Mouse (Mus musculus) kidney, embryonic 15.5 days (tissue): ENCODE results near the gene Gm15448. TPM values are rescaled to one million over a fixed set of nuclear protein-coding genes. Genes with fewer than 3 reads are reported as not detected.
"Not testable (repeated sequence)": the region's sequence is repeated elsewhere in the genome, so short reads cannot be mapped to it uniquely, and the experiment has no call there.

Experiments
- ATAC-seq: fragments of 200-750 bp; cut with Nextera tagmentation; replicated peaks from 2 replicates; pipeline ENCODE4 v1.8.0; 2017; ENCODE audit warnings: moderate TSS enrichment; ENCODE audit not compliant: low FRiP score
- H3K27ac ChIP-seq: fragments of 300-500 bp; sonication (generic); 2 replicates; pipeline ENCODE4 v1.5.1; 2015; ENCODE audit warnings: mild to moderate bottlenecking, inconsistent platforms
- H3K27me3 ChIP-seq: fragments of 300-500 bp; sonication (generic); 2 replicates; pipeline ENCODE4 v1.6.1; 2015; ENCODE audit warnings: inconsistent platforms
- H3K36me3 ChIP-seq: fragments of 300-500 bp; sonication (generic); 2 replicates; pipeline ENCODE4 v1.6.1; 2015; ENCODE audit warnings: inconsistent platforms
- H3K4me1 ChIP-seq: fragments of 300-500 bp; sonication (generic); 2 replicates; pipeline ENCODE4 v1.6.1; 2015; ENCODE audit warnings: inconsistent platforms
- H3K4me2 ChIP-seq: fragments of 300-500 bp; sonication (generic); 2 replicates; pipeline ENCODE4 v1.6.1; 2015; ENCODE audit warnings: moderate library complexity, mild to moderate bottlenecking, inconsistent platforms
- H3K4me3 ChIP-seq: fragments of 300-500 bp; sonication (generic); replicated peaks from 2 replicates; pipeline ENCODE4 v1.5.1; 2015; ENCODE audit warnings: mild to moderate bottlenecking, inconsistent platforms
- H3K9ac ChIP-seq: fragments of 300-500 bp; sonication (generic); 2 replicates; pipeline ENCODE4 v1.6.1; 2015; ENCODE audit warnings: mild to moderate bottlenecking, inconsistent platforms
- H3K9me3 ChIP-seq: fragments of 300-500 bp; sonication (generic); replicated peaks from 2 replicates; pipeline ENCODE4 v1.6.1; 2016; ENCODE audit warnings: inconsistent platforms
- WGBS: fragments of 180-500 bp; shearing (Covaris S2); methylation state at CpG from one replicate; pipeline ENCODE4 v1.1.7; 2015; ENCODE audit warnings: mixed read lengths; 5-methylcytosine and 5-hydroxymethylcytosine counted together
- polyA plus RNA-seq: library from polyadenylated mRNA; unstranded; fragments of >200 nt; fragmentation: Nextera tagmentation; extraction: Ambion mirVana; gene quantifications from 2 replicates; pipeline ENCODE4 v1.2.1, GENCODE M21; 2015

The Gm15448 gene
- polyA plus RNA-seq: not detected in 2 replicates

GRCm38 (mm10) chr7:3825599-3825998, at the start of gene Gm15448:
Gene Gm15448 (minus strand): TSS chr7:3825687.
- H3K27me3 ChIP-seq, H3K9me3 ChIP-seq, H3K4me1 ChIP-seq, ATAC-seq, H3K36me3 ChIP-seq, H3K27ac ChIP-seq, H3K9ac ChIP-seq, H3K4me2 ChIP-seq, H3K4me3 ChIP-seq: not testable (repeated sequence)
- 50% methylated on average over 1 of the region's 3 CpGs for WGBS

- H3K9ac ChIP-seq, ATAC-seq, H3K4me1 ChIP-seq, H3K27ac ChIP-seq, H3K9me3 ChIP-seq, H3K4me2 ChIP-seq, H3K36me3 ChIP-seq, H3K27me3 ChIP-seq, H3K4me3 ChIP-seq: not testable (repeated sequence)
- WGBS: no CpG with 5 or more reads among the region's 1 CpGs
Observed at GRCm38 (mm10) chr7:3875032-3875431, 49.5 kb upstream of the Gm15448 start.

GRCm38 (mm10) chr7:3844951-3845350, 19.5 kb upstream of the Gm15448 start, which contains the start of gene Pira2:
Gene Pira2 (minus strand): TSS chr7:3845051.
- not testable (repeated sequence) for H3K27ac ChIP-seq, H3K9ac ChIP-seq, H3K36me3 ChIP-seq, ATAC-seq, H3K9me3 ChIP-seq, H3K27me3 ChIP-seq, H3K4me1 ChIP-seq, H3K4me2 ChIP-seq, H3K4me3 ChIP-seq
- no CpG with 5 or more reads among the region's 2 CpGs for WGBS

DNA sequence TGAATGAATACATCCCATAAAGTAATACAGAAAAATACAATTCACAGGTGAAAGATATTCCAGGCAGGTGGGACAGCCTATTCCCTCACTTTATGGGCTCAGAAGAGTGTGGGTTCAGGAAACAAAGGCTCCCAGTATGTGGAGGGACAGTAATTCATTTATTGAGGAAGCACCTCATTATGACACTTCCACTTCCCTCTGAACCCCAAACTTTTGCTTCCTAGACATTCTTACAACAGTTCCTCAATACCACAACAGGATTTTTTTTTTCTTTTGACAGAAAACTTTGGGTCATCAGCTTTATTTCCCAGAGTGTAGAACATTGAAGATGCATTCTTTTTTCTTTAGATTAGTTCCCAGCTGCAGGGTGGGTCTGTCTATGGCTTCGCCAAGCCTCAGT, 12.4 kb upstream of the Gm15448 start:
- H3K4me3 ChIP-seq, H3K9me3 ChIP-seq, H3K4me1 ChIP-seq, H3K27ac ChIP-seq, H3K9ac ChIP-seq, H3K36me3 ChIP-seq, H3K4me2 ChIP-seq, H3K27me3 ChIP-seq, ATAC-seq: not testable (repeated sequence)
- no CpG with 5 or more reads among the region's 1 CpGs for WGBS

GRCm38 (mm10) chr7:3830633-3831032, 5.1 kb upstream of the Gm15448 start:
- ATAC-seq, H3K4me2 ChIP-seq, H3K36me3 ChIP-seq, H3K4me1 ChIP-seq, H3K9me3 ChIP-seq, H3K4me3 ChIP-seq, H3K27me3 ChIP-seq, H3K27ac ChIP-seq, H3K9ac ChIP-seq: not testable (repeated sequence)

DNA sequence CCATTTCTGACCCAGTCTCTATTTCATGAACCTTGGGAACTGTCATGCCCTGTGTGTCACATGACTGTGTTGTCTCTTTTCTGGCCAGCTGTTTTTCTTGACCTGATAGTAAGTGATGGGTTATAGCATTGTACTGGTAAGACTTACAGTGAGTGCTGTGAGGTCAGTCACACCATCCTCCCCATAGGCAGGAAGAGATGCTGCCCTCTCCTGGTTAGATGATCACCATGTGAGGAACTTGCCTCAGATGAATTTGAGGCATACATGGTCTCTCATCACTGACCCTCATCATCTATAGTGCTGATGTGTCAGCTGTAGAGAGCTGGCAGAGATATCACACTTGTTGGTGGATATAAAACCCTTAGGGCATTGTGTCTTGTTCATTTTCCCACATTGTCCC, 13.6 kb downstream of the Gm15448 start:
- not testable (repeated sequence) for H3K27me3 ChIP-seq, H3K4me1 ChIP-seq, H3K27ac ChIP-seq, H3K9ac ChIP-seq, H3K4me2 ChIP-seq, H3K36me3 ChIP-seq, H3K9me3 ChIP-seq, ATAC-seq, H3K4me3 ChIP-seq

GRCm38 (mm10) chr7:3802935-3803334, 22.6 kb downstream of the Gm15448 start:
- 87% methylated on average over 4 of the region's 4 CpGs for WGBS
- not testable (repeated sequence) for H3K4me2 ChIP-seq, ATAC-seq, H3K9me3 ChIP-seq, H3K27ac ChIP-seq, H3K27me3 ChIP-seq, H3K4me3 ChIP-seq, H3K36me3 ChIP-seq, H3K4me1 ChIP-seq, H3K9ac ChIP-seq

GRCm38 (mm10) chr7:3799940-3800339, 25.5 kb downstream of the Gm15448 start:
- not testable (repeated sequence) for H3K27ac ChIP-seq, H3K9me3 ChIP-seq, H3K36me3 ChIP-seq, H3K27me3 ChIP-seq, H3K4me2 ChIP-seq, H3K4me3 ChIP-seq, H3K9ac ChIP-seq, ATAC-seq, H3K4me1 ChIP-seq
- WGBS: 90% methylated on average over 3 of the region's 3 CpGs

- ATAC-seq, H3K27ac ChIP-seq, H3K4me3 ChIP-seq, H3K9me3 ChIP-seq, H3K4me2 ChIP-seq, H3K9ac ChIP-seq, H3K27me3 ChIP-seq, H3K4me1 ChIP-seq, H3K36me3 ChIP-seq: not testable (repeated sequence)
Observed at GRCm38 (mm10) chr7:3796286-3796685, 29.2 kb downstream of the Gm15448 start.

Other genes with a start within 250 kb of the Gm15448 start
- gene Oscar, start 209.5 kb downstream of the Gm15448 start, polyA plus RNA-seq: 0.59 TPM in 1 of 2 replicates, not detected in the other
- gene Ndufa3, start 208.3 kb downstream of the Gm15448 start, polyA plus RNA-seq: 500 and 505 TPM in 2 replicates
- gene Tfpt, start 195.8 kb downstream of the Gm15448 start, polyA plus RNA-seq: 22.6 and 23.9 TPM in 2 replicates
- gene Prpf31, start 195.7 kb downstream of the Gm15448 start, polyA plus RNA-seq: 110 and 116 TPM in 2 replicates
- 60.6 and 66.5 TPM in 2 replicates for gene Cnot3, start 180.4 kb downstream of the Gm15448 start, polyA plus RNA-seq
- gene Leng1, start 159.8 kb downstream of the Gm15448 start, polyA plus RNA-seq: 18.1 and 18.7 TPM in 2 replicates
- 20.4 and 23.9 TPM in 2 replicates for gene Tmc4, start 148.1 kb downstream of the Gm15448 start, polyA plus RNA-seq
- gene Tsen34, start 132.8 kb downstream of the Gm15448 start, polyA plus RNA-seq: 274 and 286 TPM in 2 replicates
- gene Mboat7, start 132.2 kb downstream of the Gm15448 start, polyA plus RNA-seq: 56.9 and 59.6 TPM in 2 replicates
- 1,518 and 1,652 TPM in 2 replicates for gene Rps9, start 121.7 kb downstream of the Gm15448 start, polyA plus RNA-seq
- 0.68 and 1.1 TPM in 2 replicates for gene Pirb, start 105.3 kb downstream of the Gm15448 start, polyA plus RNA-seq
- 0.13 and 0.38 TPM in 2 replicates for gene Pira2, start 19.4 kb upstream of the Gm15448 start, polyA plus RNA-seq
- gene Gm14548, start 72.4 kb upstream of the Gm15448 start, polyA plus RNA-seq: 0.36 TPM in 1 of 2 replicates, not detected in the other
- gene Lilra6, start 89.8 kb upstream of the Gm15448 start, polyA plus RNA-seq: 0.08 and 0.25 TPM in 2 replicates
- gene Lair1, start 237.5 kb upstream of the Gm15448 start, polyA plus RNA-seq: 0.70 and 1.1 TPM in 2 replicates